In the genomic region with DNA sequence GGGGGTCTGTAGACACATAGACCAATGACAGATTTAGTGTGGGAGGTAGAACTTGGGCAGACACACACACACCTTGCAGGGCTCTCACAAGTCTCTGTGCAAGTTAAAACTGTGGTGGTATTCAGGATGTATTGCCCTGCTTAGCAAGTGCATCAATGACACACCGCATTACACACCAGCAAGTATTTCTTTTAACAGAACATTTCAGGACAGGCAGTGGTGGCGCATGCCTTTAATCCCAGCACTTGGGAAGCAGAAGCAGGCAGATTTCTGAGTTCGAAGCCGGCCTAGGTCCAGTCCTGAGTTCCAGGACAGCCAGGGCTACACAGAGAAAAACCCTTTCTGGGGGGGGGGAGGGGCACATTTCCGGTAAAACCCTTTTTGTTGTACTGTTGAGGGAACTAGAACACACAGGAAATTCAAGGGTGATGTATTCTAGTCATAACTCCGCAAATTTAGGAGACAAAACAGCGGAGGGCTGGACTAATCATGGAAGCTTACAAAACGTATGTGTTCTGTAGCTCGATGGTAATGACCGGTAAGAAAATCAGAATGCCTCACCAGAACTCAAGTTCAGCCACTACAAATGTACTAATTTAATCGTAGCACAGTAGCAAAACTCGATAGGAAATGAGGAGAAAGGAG, we compare ENCODE assay signal across 8 mouse cellular contexts. TPM values are rescaled to one million over a fixed set of nuclear protein-coding genes. Genes with fewer than 3 reads are reported as not detected.
DNase-seq lines count a peak whose midpoint lies in the region; ATAC-seq and TF ChIP-seq lines count a peak whose summit lies in the region.

No protein-coding gene starts in this region.

- H3K9ac ChIP-seq in heart, embryonic 12.5 days: peak overlapping the region; percentile 80; the same call in 1 of the 2 replicates
- peak overlapping the region; percentile 88 for H3K9ac ChIP-seq in CH12.LX (ENCODE audit: insufficient read depth, low read depth)
- peak overlapping the region; percentile 59 for H3K9ac ChIP-seq in forebrain, embryonic 15.5 days (replicated peaks)
- H3K9ac ChIP-seq in liver, embryonic 16.5 days (ENCODE audit: low read depth, low read length): peak overlapping the region; percentile 66

- no peak for DNase-seq in heart, postnatal 4 days
- peak; percentile 46 for DNase-seq in CH12.LX (ENCODE audit: extremely low read depth)
- DNase-seq in right cerebral cortex, postnatal 36 days (ENCODE audit: low spot score in 2 of 2): no peak
- no peak for DNase-seq in frontal cortex, postnatal 10 days (ENCODE audit: low spot score in 2 of 2)
- no peak for DNase-seq in right cerebral cortex, postnatal 14 days

- peaks cover 29% of the 10 kb centered on the region for H3K36me3 ChIP-seq in heart, embryonic 12.5 days
- peaks cover 21 to 28% of the 10 kb centered on the region in 2 experiments for H3K36me3 ChIP-seq in CH12.LX (replicated peaks in 1 of 2; ENCODE audit: control insufficient read depth in 1 of 2, insufficient read depth in 1 of 2, low read length in 1 of 2)
- peaks cover 14% of the 10 kb centered on the region; the same call in 1 of the 2 replicates for H3K36me3 ChIP-seq in forebrain, embryonic 15.5 days
- H3K36me3 ChIP-seq in liver, embryonic 16.5 days (ENCODE audit: control insufficient read depth, insufficient read depth): peaks cover 11% of the 10 kb centered on the region

- H3K27ac ChIP-seq in heart, embryonic 12.5 days (ENCODE audit: poor library complexity, severe bottlenecking): peak overlapping the region; percentile 88
- H3K27ac ChIP-seq in CH12.LX (ENCODE audit: insufficient read depth, low read depth): peak overlapping the region; percentile 54; the same call in 1 of the 2 replicates
- peak overlapping the region; percentile 89 for H3K27ac ChIP-seq in forebrain, embryonic 15.5 days (replicated peaks)
- peak overlapping the region; percentile 91 for H3K27ac ChIP-seq in liver, embryonic 16.5 days (ENCODE audit: low read length)

- H3K27me3 ChIP-seq in heart, embryonic 12.5 days (replicated peaks): no peaks in the 10 kb centered on the region
- H3K27me3 ChIP-seq in CH12.LX (replicated peaks): no peaks in the 10 kb centered on the region
- H3K27me3 ChIP-seq in forebrain, embryonic 15.5 days: no peaks in the 10 kb centered on the region
- no peaks in the 10 kb centered on the region for H3K27me3 ChIP-seq in liver, embryonic 16.5 days (ENCODE audit: control insufficient read depth, insufficient read depth, low read depth, low read length)

- H3K79me2 ChIP-seq in CH12.LX (replicated peaks; ENCODE audit: control insufficient read depth, extremely low read depth, insufficient read depth, poor library complexity, severe bottlenecking): peaks cover 31% of the 10 kb centered on the region

- H3K9me3 ChIP-seq in heart, embryonic 12.5 days (replicated peaks): peaks cover 13% of the 10 kb centered on the region
- peaks cover 7% of the 10 kb centered on the region for H3K9me3 ChIP-seq in CH12.LX (replicated peaks; ENCODE audit: low read length)
- no peaks in the 10 kb centered on the region for H3K9me3 ChIP-seq in forebrain, embryonic 15.5 days
- peaks cover 2% of the 10 kb centered on the region; the same call in 1 of the 2 replicates for H3K9me3 ChIP-seq in liver, embryonic 16.5 days (replicated peaks; ENCODE audit: control insufficient read depth, low read length)

- H3K4me1 ChIP-seq in heart, embryonic 12.5 days (replicated peaks): peaks cover 17% of the 10 kb centered on the region
- peaks cover 8 to 27% of the 10 kb centered on the region in 2 experiments; a peak in 3 of 4 replicates for H3K4me1 ChIP-seq in CH12.LX (ENCODE audit: control insufficient read depth in 1 of 2, insufficient read depth in 2 of 2)
- H3K4me1 ChIP-seq in forebrain, embryonic 15.5 days: peaks cover 19% of the 10 kb centered on the region
- H3K4me1 ChIP-seq in liver, embryonic 16.5 days (ENCODE audit: control insufficient read depth, low read depth, low read length): peaks cover 23% of the 10 kb centered on the region

- no peak for TF ChIP-seq CTCF in CH12.LX (conservative IDR thresholded peaks at IDR 0.05 in 1 of 2, IDR thresholded peaks at IDR 0.05 in 1 of 2; ENCODE audit: low read depth in 2 of 2, low read length in 2 of 2)

- dilution Hi-C loops in CH12.LX (cut with MboI; ENCODE audit: extremely low pct_ligation_motif_present, extremely low pct_unique_long_range_greater_than_20kb, low sequenced_read_pairs): no loop called here

- TF ChIP-seq RAD21 in CH12.LX (IDR thresholded peaks at IDR 0.05; ENCODE audit: low read depth, low read length): no peak

- no peak for TF ChIP-seq EP300 in CH12.LX (IDR thresholded peaks at IDR 0.05; ENCODE audit: low read length)

- no peak for ATAC-seq in heart, embryonic 12.5 days (ENCODE audit: insufficient number of reproducible peaks, low FRiP score)
- ATAC-seq in forebrain, embryonic 15.5 days (replicated peaks): no peak
- ATAC-seq in liver, embryonic 16.5 days (ENCODE audit: low read depth): no peak

- H3K4me3 ChIP-seq in heart, embryonic 12.5 days: peak overlapping the region; percentile 90
- peak overlapping the region; percentile 52 to 74 (median 68) for H3K4me3 ChIP-seq in CH12.LX (replicated peaks in 1 of 3; ENCODE audit: low read depth in 2 of 3, low read length in 2 of 3, poor library complexity in 1 of 3)
- H3K4me3 ChIP-seq in forebrain, embryonic 15.5 days: peak overlapping the region; percentile 53
- peak overlapping the region; percentile 85 for H3K4me3 ChIP-seq in liver, embryonic 16.5 days (ENCODE audit: low read depth, low read length)

- H3K4me2 ChIP-seq in heart, embryonic 12.5 days: peak overlapping the region; percentile 83
- peak overlapping the region; percentile 56 for H3K4me2 ChIP-seq in CH12.LX (ENCODE audit: insufficient read depth, low read depth, poor library complexity, severe bottlenecking)
- H3K4me2 ChIP-seq in forebrain, embryonic 15.5 days (replicated peaks): peak overlapping the region; percentile 69
- H3K4me2 ChIP-seq in liver, embryonic 16.5 days (ENCODE audit: low read depth, low read length): peak overlapping the region; percentile 85

- in situ Hi-C loops in CH12.LX (cut with MboI; ENCODE audit: low pct_ligation_motif_present, low pct_unique_long_range_greater_than_20kb, low sequenced_read_pairs): no loop called here

- 74% methylated on average over 12 of the region's 12 CpGs for WGBS in heart, embryonic 12.5 days
- 76% methylated on average over 12 of the region's 12 CpGs for WGBS in forebrain, embryonic 15.5 days
- WGBS in liver, embryonic 16.5 days (ENCODE audit: insufficient replicate concordance): 63% methylated on average over 12 of the region's 12 CpGs

- TF ChIP-seq POLR2A in CH12.LX (IDR thresholded peaks at IDR 0.05; ENCODE audit: low read depth, low read length): no peak

TF ChIP-seq in CH12.LX, 34 proteins besides CTCF, POLR2A, EP300 and RAD21:
- TF ChIP-seq KAT2A (IDR thresholded peaks at IDR 0.05; ENCODE audit: insufficient replicate concordance, low read length): no peak
- 0 out of 2 replicates have a peak, but pooled peaks have one; percentile 40 for TF ChIP-seq TBP (conservative IDR thresholded peaks at IDR 0.05; ENCODE audit: low read depth, low read length)
- TF ChIP-seq UBTF (IDR thresholded peaks at IDR 0.05; ENCODE audit: low read depth, low read length): no peak
- TF ChIP-seq JUND (conservative IDR thresholded peaks at IDR 0.05; ENCODE audit: low read depth, low read length): no peak
- 0 out of 2 replicates have a peak, but pooled peaks have one; percentile 9 for TF ChIP-seq HCFC1 (IDR thresholded peaks at IDR 0.05; ENCODE audit: low read depth, low read length)
- TF ChIP-seq POLR2AphosphoS2 (IDR thresholded peaks at IDR 0.05; ENCODE audit: low read depth, low read length): no peak
- no peak for TF ChIP-seq USF1 (IDR thresholded peaks at IDR 0.05; ENCODE audit: low read depth, low read length)
- no peak for TF ChIP-seq NELFE (IDR thresholded peaks at IDR 0.05; ENCODE audit: low read depth, low read length)
- 0 out of 2 replicates have a peak, but pooled peaks have one; percentile 10 for TF ChIP-seq IRF4 (IDR thresholded peaks at IDR 0.05; ENCODE audit: low read depth, low read length)
- TF ChIP-seq NRF1 (IDR thresholded peaks at IDR 0.05; ENCODE audit: low read depth, low read length): no peak
- 0 out of 2 replicates have a peak, but pooled peaks have one; percentile 21 for TF ChIP-seq TCF12 (IDR thresholded peaks at IDR 0.05; ENCODE audit: low read depth, low read length)
- no peak for TF ChIP-seq CHD1 (IDR thresholded peaks at IDR 0.05; ENCODE audit: low read depth, low read length)
- TF ChIP-seq CHD2 (IDR thresholded peaks at IDR 0.05; ENCODE audit: low read length): peak; percentile 56; the same call in 1 of the 2 replicates
- TF ChIP-seq MXI1 (IDR thresholded peaks at IDR 0.05; ENCODE audit: low read depth, low read length): peak; percentile 16; the same call in 1 of the 2 replicates
- TF ChIP-seq ELF1 (IDR thresholded peaks at IDR 0.05; ENCODE audit: low read depth, low read length): peak; percentile 56; the same call in 1 of the 2 replicates
- no peak for TF ChIP-seq SMC3 (IDR thresholded peaks at IDR 0.05; ENCODE audit: low read depth, low read length)
- TF ChIP-seq RCOR1 (conservative IDR thresholded peaks at IDR 0.05; ENCODE audit: low read depth, low read length): no peak
- no peak for TF ChIP-seq ZKSCAN1 (IDR thresholded peaks at IDR 0.05; ENCODE audit: borderline replicate concordance, low read depth, low read length)

RNA-seq across cellular contexts. Expression of a gene that starts 1.0 kb away (rescaled TPM):
- polyA plus RNA-seq in heart, embryonic 12.5 days (2016; fragmentation: Nextera tagmentation; extraction: Ambion mirVana): 383 and 424 TPM in 2 replicates
- total RNA-seq in heart, postnatal 4 days (2021): 100 to 1,000 TPM; 166 to 176 TPM
- total RNA-seq in CH12.LX (2012; rRNA removed): 238 and 249 TPM in 2 replicates
- 177 and 178 TPM in 2 replicates for total RNA-seq in CH12.LX (2014; rRNA removed)
- polyA plus RNA-seq in CH12.LX (2012; ENCODE audit: insufficient read length, low read depth): 151 and 184 TPM in 2 replicates
- polyA plus RNA-seq in forebrain, embryonic 15.5 days (2015; fragmentation: Nextera tagmentation; extraction: Ambion mirVana): 492 and 524 TPM in 2 replicates
- polyA plus RNA-seq in liver, embryonic 16.5 days (2015; fragmentation: Nextera tagmentation; extraction: Ambion mirVana): 189 and 239 TPM in 2 replicates

RNA-seq across cellular contexts. Expression of a gene that starts 57.0 kb away (rescaled TPM):
- 1.1 TPM in 2 replicates for polyA plus RNA-seq in heart, embryonic 12.5 days (2016; fragmentation: Nextera tagmentation; extraction: Ambion mirVana)
- not detected for total RNA-seq in heart, postnatal 4 days (2021)
- not detected in 2 replicates for total RNA-seq in CH12.LX (2012; rRNA removed)
- not detected in 2 replicates for total RNA-seq in CH12.LX (2014; rRNA removed)
- polyA plus RNA-seq in CH12.LX (2012; ENCODE audit: insufficient read length, low read depth): not detected in 2 replicates
- 1.5 and 1.7 TPM in 2 replicates for polyA plus RNA-seq in forebrain, embryonic 15.5 days (2015; fragmentation: Nextera tagmentation; extraction: Ambion mirVana)
- 0.39 and 0.77 TPM in 2 replicates for polyA plus RNA-seq in liver, embryonic 16.5 days (2015; fragmentation: Nextera tagmentation; extraction: Ambion mirVana)
